Mouse (Mus musculus) liver, embryonic 14.5 days (tissue): ENCODE results near the gene Gstp2.

ENCODE experiments used
- CTCF ChIP-seq: IDR thresholded peaks from 2 replicates; pipeline ENCODE4 v1.5.1; 2016; ENCODE audit warnings: antibody characterized with exemption, low read depth, control low read depth
- EP300 ChIP-seq: IDR thresholded peaks from 2 replicates; pipeline ENCODE4 v1.6.1; 2016; ENCODE audit warnings: antibody characterized with exemption, low read depth

DNA sequence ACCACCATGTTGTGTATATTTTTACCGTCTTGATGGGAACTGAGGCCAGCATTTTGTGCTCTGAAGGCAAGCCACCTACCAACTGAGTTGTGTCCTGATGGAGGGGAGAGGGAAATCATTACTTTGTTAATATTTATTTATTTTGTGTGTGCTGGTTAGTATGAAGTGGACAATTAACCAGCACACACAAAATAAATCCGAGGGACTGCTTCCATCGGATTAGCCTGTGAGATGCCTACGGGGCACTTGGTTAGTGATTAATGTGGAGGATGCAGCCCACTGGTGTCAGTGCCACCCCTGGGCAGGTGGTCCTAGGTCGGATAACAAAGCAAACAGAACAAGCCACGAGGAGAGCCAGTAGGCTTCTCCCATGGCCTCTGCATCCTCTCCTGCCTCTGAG is 50.9 kb downstream of the Gstp2 start:
- TF ChIP-seq CTCF (no peak), EP300 (no peak)
